Mouse (Mus musculus) lung, embryonic 16.5 days (tissue): ENCODE data around the gene Adgrd1. TPM values are rescaled to one million over a fixed set of nuclear protein-coding genes. Genes with fewer than 3 reads are reported as not detected.
A peak's percentile ranks its signal among the peaks of the same experiment; 100 is the strongest.

Source experiments
- ATAC-seq: fragments of 200-750 bp; cut with Nextera tagmentation; 2 replicates; pipeline ENCODE4 v1.8.0; 2017; ENCODE audit warnings: low read depth, mild to moderate bottlenecking, moderate library complexity
- H3K27ac ChIP-seq: fragments of 300-500 bp; sonication (generic); 2 replicates; pipeline ENCODE4 v1.5.1; 2014; ENCODE audit warnings: mild to moderate bottlenecking, control low read depth, low read length
- H3K27me3 ChIP-seq: fragments of 300-500 bp; sonication (generic); 2 replicates; pipeline ENCODE4 v1.6.1; 2014; ENCODE audit warnings: low read depth, low read length, mixed read lengths; ENCODE audit not compliant: control insufficient read depth, insufficient read depth
- H3K36me3 ChIP-seq: fragments of 300-500 bp; sonication (generic); 2 replicates; pipeline ENCODE4 v1.6.1; 2014; ENCODE audit warnings: low read length; ENCODE audit not compliant: control insufficient read depth, insufficient read depth
- H3K4me1 ChIP-seq: fragments of 300-500 bp; sonication (generic); replicated peaks from 2 replicates; pipeline ENCODE4 v1.6.1; 2014; ENCODE audit warnings: low read length, mixed read lengths; ENCODE audit not compliant: control insufficient read depth, insufficient read depth
- H3K4me2 ChIP-seq: fragments of 300-500 bp; sonication (generic); 2 replicates; pipeline ENCODE4 v1.6.1; 2014; ENCODE audit warnings: low read depth, low read length, control low read depth
- H3K4me3 ChIP-seq: fragments of 300-500 bp; sonication (generic); 2 replicates; pipeline ENCODE4 v1.5.1; 2014; ENCODE audit warnings: mild to moderate bottlenecking, low read length, control low read depth
- H3K9ac ChIP-seq: fragments of 300-500 bp; sonication (generic); 2 replicates; pipeline ENCODE4 v1.6.1; 2014; ENCODE audit warnings: low read length, control low read depth
- H3K9me3 ChIP-seq: fragments of 300-500 bp; sonication (generic); 2 replicates; pipeline ENCODE4 v1.6.1; 2016; ENCODE audit warnings: low read length; ENCODE audit not compliant: control insufficient read depth
- WGBS: fragments of 180-500 bp; shearing (Covaris S2); extraction: QIAGEN DNeasy Blood & Tissue Kit; methylation state at CpG from one replicate; pipeline ENCODE4 v1.1.7; 2014; 5-methylcytosine and 5-hydroxymethylcytosine counted together
- polyA plus RNA-seq: library from polyadenylated mRNA; unstranded; fragments of >200 nt; fragmentation: Nextera tagmentation; extraction: Ambion mirVana; gene quantifications from 2 replicates; pipeline ENCODE4 v1.2.1, GENCODE M21; 2015

The Adgrd1 gene
- polyA plus RNA-seq, 1 experiment from 2014 or later: 1.8 TPM

DNA sequence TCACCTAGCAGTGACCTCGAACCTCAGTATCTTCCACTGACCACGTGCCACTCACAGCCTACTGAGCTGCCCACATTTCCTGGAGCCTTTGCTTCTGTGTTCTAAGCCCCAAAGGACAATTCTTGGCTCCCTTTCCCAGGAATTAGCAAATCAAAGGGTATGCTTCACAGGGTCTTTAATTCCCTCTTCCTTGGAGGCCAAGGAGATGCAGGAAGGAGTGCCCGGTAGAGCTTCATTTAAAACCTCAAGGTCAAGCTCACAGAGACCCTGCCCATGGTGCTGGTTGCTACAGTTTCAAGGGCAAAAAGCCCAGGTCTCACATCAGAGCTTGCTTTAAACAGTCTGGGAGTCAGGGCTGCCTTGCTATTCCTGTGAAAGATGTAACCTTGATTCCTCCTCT, 145.7 kb downstream of the Adgrd1 start:
- ATAC-seq: no peak
- Histone ChIP-seq H3K4me1 (no peaks in the 10 kb centered on the region), H3K4me2 (no peak overlapping the region), H3K27ac (no peak overlapping the region), H3K27me3 (no peaks in the 10 kb centered on the region), H3K4me3 (no peak overlapping the region), H3K9me3 (no peaks in the 10 kb centered on the region), H3K36me3 (no peaks in the 10 kb centered on the region), H3K9ac (no peak overlapping the region)
- WGBS: 37% methylated on average over 3 of the region's 3 CpGs

DNA sequence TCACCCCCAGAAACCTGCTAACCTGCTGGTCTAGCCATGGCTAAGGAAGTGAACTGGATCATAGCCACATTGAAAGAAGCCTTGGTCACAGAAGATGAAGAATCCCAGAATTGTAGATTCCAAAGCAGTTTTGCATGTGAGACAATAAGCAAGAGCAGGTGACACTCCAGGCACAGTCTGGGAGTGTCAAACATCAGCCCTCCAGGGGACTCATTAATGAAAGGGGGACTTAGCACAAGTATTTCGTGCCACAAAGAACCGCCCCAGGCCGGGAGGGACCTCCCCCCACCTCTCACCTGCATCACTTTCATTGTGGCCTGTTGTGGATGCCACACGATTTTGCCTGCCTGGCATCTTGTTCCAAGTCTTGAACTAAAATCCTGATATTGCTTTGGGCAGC, 146.6 kb downstream of the Adgrd1 start:
- Histone ChIP-seq H3K9ac (no peak overlapping the region), H3K4me3 (no peak overlapping the region), H3K27me3 (no peaks in the 10 kb centered on the region), H3K36me3 (no peaks in the 10 kb centered on the region), H3K4me1 (no peaks in the 10 kb centered on the region), H3K4me2 (no peak overlapping the region), H3K27ac (no peak overlapping the region), H3K9me3 (no peaks in the 10 kb centered on the region)
- 69% methylated on average over 4 of the region's 4 CpGs for WGBS
- ATAC-seq: no peak

DNA sequence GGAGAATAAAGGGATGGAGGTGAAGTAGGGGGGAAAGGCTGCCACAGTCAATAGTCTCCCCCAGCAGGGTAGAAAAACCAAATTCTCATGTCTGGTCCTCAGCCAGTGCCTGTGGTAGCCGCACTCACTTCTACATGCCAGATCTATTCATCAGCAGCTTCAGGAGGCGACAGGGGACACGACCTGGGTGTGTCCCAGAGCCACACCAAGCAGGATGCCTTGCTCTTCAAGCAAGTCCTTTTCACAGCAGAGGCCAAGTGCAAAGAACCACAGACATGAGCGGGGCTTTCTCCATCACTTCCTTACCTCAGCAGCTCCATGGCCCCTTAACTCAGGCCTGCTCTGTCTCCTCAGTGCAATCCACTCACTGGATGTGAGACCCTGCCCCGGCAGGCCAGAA, 147.8 kb downstream of the Adgrd1 start:
- no peak for ATAC-seq
- Histone ChIP-seq H3K27me3 (no peaks in the 10 kb centered on the region), H3K36me3 (no peaks in the 10 kb centered on the region), H3K4me1 (no peaks in the 10 kb centered on the region), H3K4me3 (no peak overlapping the region), H3K27ac (no peak overlapping the region), H3K4me2 (no peak overlapping the region), H3K9me3 (no peaks in the 10 kb centered on the region), H3K9ac (no peak overlapping the region)
- WGBS: 32% methylated on average over 5 of the region's 5 CpGs

DNA sequence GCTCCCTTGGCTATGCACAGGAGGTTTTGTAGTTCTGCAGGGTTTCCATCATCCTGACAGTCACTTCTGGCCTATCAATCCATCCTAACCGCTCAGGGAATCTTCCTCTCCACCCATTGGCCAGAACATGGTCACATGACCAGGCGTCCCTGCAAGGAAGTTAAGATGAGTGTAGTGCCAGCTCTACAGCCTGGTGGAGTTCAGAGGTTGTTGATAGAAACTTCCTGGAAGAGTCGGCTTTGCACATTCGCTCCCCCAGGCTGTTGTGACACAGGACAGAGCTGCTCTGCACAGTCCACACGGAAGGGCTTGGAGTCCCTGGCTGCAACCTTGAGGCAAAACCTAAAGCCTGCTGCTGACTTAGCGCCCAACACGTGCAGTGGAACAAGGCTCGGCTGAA, 152.5 kb downstream of the Adgrd1 start:
- Histone ChIP-seq H3K27me3 (no peaks in the 10 kb centered on the region), H3K36me3 (no peaks in the 10 kb centered on the region), H3K27ac (no peak overlapping the region), H3K9me3 (no peaks in the 10 kb centered on the region; the same call in 1 of the 2 replicates), H3K9ac (no peak overlapping the region), H3K4me1 (no peaks in the 10 kb centered on the region), H3K4me3 (no peak overlapping the region), H3K4me2 (no peak overlapping the region)
- peak; percentile 41; the same call in 1 of the 2 replicates for ATAC-seq
- 53% methylated on average over 8 of the region's 8 CpGs for WGBS

Other genes with a start within 250 kb of the Adgrd1 start
- 0.18 and 0.24 TPM in 2 replicates for gene Rimbp2, start 143.3 kb upstream of the Adgrd1 start, polyA plus RNA-seq
- gene Stx2, start 88.2 kb upstream of the Adgrd1 start, polyA plus RNA-seq: 28.3 and 29.5 TPM in 2 replicates
- 499 and 543 TPM in 2 replicates for gene Ran, start 76.7 kb upstream of the Adgrd1 start, polyA plus RNA-seq